In the genomic region with DNA sequence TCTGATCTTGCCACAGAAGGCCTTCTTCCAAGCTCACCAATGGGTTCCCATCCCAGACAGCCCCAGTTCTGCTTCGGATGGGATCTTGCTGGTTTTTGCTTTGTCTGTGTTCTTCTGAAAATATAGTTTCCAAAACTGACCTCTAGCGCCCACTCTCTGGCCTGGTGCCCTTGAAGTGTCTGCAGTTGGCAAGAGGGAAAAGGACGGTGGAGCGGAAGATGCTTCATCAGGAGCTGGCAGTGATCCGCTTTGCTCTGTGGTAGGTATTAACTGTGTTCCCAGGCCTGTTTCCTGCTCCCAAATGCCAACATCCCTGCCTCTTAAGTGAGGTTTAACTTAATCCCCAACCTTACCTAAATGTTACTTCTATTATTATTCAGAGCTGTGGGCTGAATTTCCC, we compare ENCODE assay signal across 12 mouse cellular contexts. TPM values are rescaled to one million over a fixed set of nuclear protein-coding genes. Genes with fewer than 3 reads are reported as not detected.
DNase-seq lines count a peak whose midpoint lies in the region; ATAC-seq lines count a peak whose summit lies in the region.
"Had no signal": no experiment of that assay in that cellular context is flagged by ENCODE, and none has a peak within 500 bp of the region (broad histone marks: within the 10 kb centered on the region; RNA-seq: fewer than 3 reads in every experiment).

No protein-coding gene starts in this region.

- H3K4me3 ChIP-seq in forebrain, embryonic 10.5 days: no peak overlapping the region
- H3K4me3 ChIP-seq in forebrain, embryonic 11.5 days (ENCODE audit: low read depth, low read length): no peak overlapping the region
- no peak overlapping the region for H3K4me3 ChIP-seq in neural tube, embryonic 13.5 days
- no peak overlapping the region for H3K4me3 ChIP-seq in neural tube, embryonic 15.5 days (replicated peaks)
- no peak overlapping the region for H3K4me3 ChIP-seq in forebrain, embryonic 13.5 days
- H3K4me3 ChIP-seq in midbrain, embryonic 16.5 days (ENCODE audit: low read depth, low read length): no peak overlapping the region
- H3K4me3 ChIP-seq: stomach, embryonic 15.5 days had no signal

- no peak for ATAC-seq in forebrain, embryonic 11.5 days (replicated peaks; ENCODE audit: low FRiP score)
- ATAC-seq in neural tube, embryonic 13.5 days (ENCODE audit: low read depth): no peak
- no peak for ATAC-seq in neural tube, embryonic 15.5 days (ENCODE audit: low FRiP score)
- ATAC-seq in forebrain, embryonic 13.5 days: no peak
- ATAC-seq in midbrain, embryonic 16.5 days: no peak
- ATAC-seq: Patski had no signal

- no peak for DNase-seq in forebrain, embryonic 10.5 days (ENCODE audit: extremely low spot score, low spot score)
- DNase-seq in forebrain, embryonic 11.5 days (ENCODE audit: low spot score): no peak
- no peak for DNase-seq in urinary bladder, adult 18-20 months (ENCODE audit: low spot score in 2 of 2)
- no peak for DNase-seq in frontal cortex, postnatal 25 days (ENCODE audit: low spot score in 2 of 2)
- DNase-seq: retina, postnatal 1 day had no signal

- WGBS in forebrain, embryonic 10.5 days: 74% methylated on average over 5 of the region's 5 CpGs
- WGBS in forebrain, embryonic 11.5 days: 64% methylated on average over 5 of the region's 5 CpGs
- 88% methylated on average over 5 of the region's 5 CpGs for WGBS in neural tube, embryonic 13.5 days
- 77% methylated on average over 5 of the region's 5 CpGs for WGBS in neural tube, embryonic 15.5 days
- 65% methylated on average over 5 of the region's 5 CpGs for WGBS in forebrain, embryonic 13.5 days
- WGBS in midbrain, embryonic 16.5 days: 60% methylated on average over 5 of the region's 5 CpGs

- no peak overlapping the region for H3K4me2 ChIP-seq in forebrain, embryonic 11.5 days (ENCODE audit: low read depth, low read length, severe bottlenecking)
- no peak overlapping the region for H3K4me2 ChIP-seq in neural tube, embryonic 13.5 days
- H3K4me2 ChIP-seq in neural tube, embryonic 15.5 days: no peak overlapping the region
- H3K4me2 ChIP-seq in forebrain, embryonic 13.5 days: no peak overlapping the region
- no peak overlapping the region for H3K4me2 ChIP-seq in midbrain, embryonic 16.5 days (ENCODE audit: low read length)
- H3K4me2 ChIP-seq: stomach, embryonic 15.5 days had no signal

- no peaks in the 10 kb centered on the region for H3K27me3 ChIP-seq in forebrain, embryonic 10.5 days (ENCODE audit: poor library complexity, severe bottlenecking)
- no peaks in the 10 kb centered on the region for H3K27me3 ChIP-seq in forebrain, embryonic 11.5 days (ENCODE audit: control insufficient read depth, insufficient read depth, low read length)
- no peaks in the 10 kb centered on the region for H3K27me3 ChIP-seq in neural tube, embryonic 13.5 days
- no peaks in the 10 kb centered on the region for H3K27me3 ChIP-seq in neural tube, embryonic 15.5 days (replicated peaks)
- H3K27me3 ChIP-seq in forebrain, embryonic 13.5 days: no peaks in the 10 kb centered on the region
- no peaks in the 10 kb centered on the region for H3K27me3 ChIP-seq in midbrain, embryonic 16.5 days (ENCODE audit: control insufficient read depth, insufficient read depth, low read depth, low read length)
- H3K27me3 ChIP-seq: Patski; stomach, embryonic 15.5 days had no signal

- no peaks in the 10 kb centered on the region for H3K9me3 ChIP-seq in forebrain, embryonic 10.5 days
- no peaks in the 10 kb centered on the region for H3K9me3 ChIP-seq in forebrain, embryonic 11.5 days (ENCODE audit: control insufficient read depth, low read length)
- no peaks in the 10 kb centered on the region for H3K9me3 ChIP-seq in neural tube, embryonic 13.5 days
- H3K9me3 ChIP-seq in neural tube, embryonic 15.5 days (replicated peaks): no peaks in the 10 kb centered on the region
- H3K9me3 ChIP-seq in forebrain, embryonic 13.5 days (replicated peaks): no peaks in the 10 kb centered on the region
- H3K9me3 ChIP-seq in midbrain, embryonic 16.5 days (replicated peaks; ENCODE audit: control insufficient read depth, low read length, poor library complexity, severe bottlenecking): no peaks in the 10 kb centered on the region
- H3K9me3 ChIP-seq: stomach, embryonic 15.5 days had no signal

- no peak overlapping the region for H3K9ac ChIP-seq in forebrain, embryonic 11.5 days (ENCODE audit: low read length)
- peak overlapping the region; percentile 22; the same call in 1 of the 2 replicates for H3K9ac ChIP-seq in neural tube, embryonic 13.5 days
- H3K9ac ChIP-seq in neural tube, embryonic 15.5 days (replicated peaks): no peak overlapping the region
- peak overlapping the region; percentile 48; the same call in 1 of the 2 replicates for H3K9ac ChIP-seq in forebrain, embryonic 13.5 days
- H3K9ac ChIP-seq in midbrain, embryonic 16.5 days (ENCODE audit: low read depth, low read length): no peak overlapping the region
- H3K9ac ChIP-seq: liver, embryonic 14.5 days; stomach, embryonic 15.5 days had no signal

- H3K36me3 ChIP-seq in forebrain, embryonic 10.5 days (replicated peaks): peaks cover 66% of the 10 kb centered on the region
- no peaks in the 10 kb centered on the region; the same call in 1 of the 2 replicates for H3K36me3 ChIP-seq in forebrain, embryonic 11.5 days (ENCODE audit: control insufficient read depth, insufficient read depth, low read length)
- no peaks in the 10 kb centered on the region for H3K36me3 ChIP-seq in neural tube, embryonic 13.5 days
- H3K36me3 ChIP-seq in neural tube, embryonic 15.5 days: no peaks in the 10 kb centered on the region
- H3K36me3 ChIP-seq in forebrain, embryonic 13.5 days (ENCODE audit: poor library complexity, severe bottlenecking): peaks cover 3% of the 10 kb centered on the region; the same call in 1 of the 2 replicates
- no peaks in the 10 kb centered on the region for H3K36me3 ChIP-seq in midbrain, embryonic 16.5 days (ENCODE audit: control insufficient read depth, insufficient read depth, low read length)
- H3K36me3 ChIP-seq: stomach, embryonic 15.5 days had no signal

- H3K4me1 ChIP-seq in forebrain, embryonic 10.5 days: peaks cover 95% of the 10 kb centered on the region
- H3K4me1 ChIP-seq in forebrain, embryonic 11.5 days (replicated peaks; ENCODE audit: control insufficient read depth, insufficient read depth, low read length): peaks cover 37% of the 10 kb centered on the region
- H3K4me1 ChIP-seq in neural tube, embryonic 13.5 days (replicated peaks): peaks cover 93% of the 10 kb centered on the region
- H3K4me1 ChIP-seq in neural tube, embryonic 15.5 days: peaks cover 82% of the 10 kb centered on the region
- peaks cover 92% of the 10 kb centered on the region for H3K4me1 ChIP-seq in forebrain, embryonic 13.5 days
- peaks cover 53% of the 10 kb centered on the region for H3K4me1 ChIP-seq in midbrain, embryonic 16.5 days (ENCODE audit: control insufficient read depth, insufficient read depth, low read length)

- H3K27ac ChIP-seq in forebrain, embryonic 10.5 days: peak overlapping the region; percentile 54
- H3K27ac ChIP-seq in forebrain, embryonic 11.5 days (ENCODE audit: low read depth, low read length): no peak overlapping the region
- no peak overlapping the region for H3K27ac ChIP-seq in neural tube, embryonic 13.5 days (replicated peaks)
- no peak overlapping the region for H3K27ac ChIP-seq in neural tube, embryonic 15.5 days (replicated peaks)
- peak overlapping the region; percentile 53 for H3K27ac ChIP-seq in forebrain, embryonic 13.5 days
- 0 out of 2 replicates have a peak overlapping the region, but pooled peaks have one; percentile 51 for H3K27ac ChIP-seq in midbrain, embryonic 16.5 days (ENCODE audit: low read length)
- H3K27ac ChIP-seq: liver, embryonic 14.5 days; stomach, embryonic 15.5 days had no signal

RNA-seq across cellular contexts. Expression of a gene that starts 43.3 kb away (rescaled TPM):
- 128 and 134 TPM in 2 replicates for polyA plus RNA-seq in forebrain, embryonic 10.5 days (2016; fragmentation: Nextera tagmentation; extraction: Ambion mirVana)
- 135 and 138 TPM in 2 replicates for polyA plus RNA-seq in forebrain, embryonic 11.5 days (2014; fragmentation: Nextera tagmentation; extraction: Ambion mirVana)
- 186 and 191 TPM in 2 replicates for polyA plus RNA-seq in neural tube, embryonic 13.5 days (2015; fragmentation: Nextera tagmentation; extraction: Ambion mirVana)
- polyA plus RNA-seq in neural tube, embryonic 15.5 days (2015; fragmentation: Nextera tagmentation; extraction: Ambion mirVana): 118 and 130 TPM in 2 replicates
- polyA plus RNA-seq in forebrain, embryonic 13.5 days (2015; fragmentation: Nextera tagmentation; extraction: Ambion mirVana): 168 and 173 TPM in 2 replicates
- 129 and 164 TPM in 2 replicates for polyA plus RNA-seq in midbrain, embryonic 16.5 days (2015; fragmentation: Nextera tagmentation; extraction: Ambion mirVana)

Comparison
In these comparisons a context has a peak if more than half of its experiments do, and no peak if none do; other contexts are left out.
1. H3K27ac ChIP-seq: peak in forebrain, embryonic 10.5 days (single experiment), forebrain, embryonic 13.5 days (single experiment) and midbrain, embryonic 16.5 days (single experiment); none in forebrain, embryonic 11.5 days (single experiment), neural tube, embryonic 13.5 days (single experiment) and neural tube, embryonic 15.5 days (single experiment).
2. H3K9ac ChIP-seq: peak in neural tube, embryonic 13.5 days (single experiment) and forebrain, embryonic 13.5 days (single experiment); none in forebrain, embryonic 11.5 days (single experiment), neural tube, embryonic 15.5 days (single experiment) and midbrain, embryonic 16.5 days (single experiment).